Mouse (Mus musculus) C2C12 (cell line): ENCODE measurements around the gene Omg.

Source experiments
- CEBPB ChIP-seq: IDR thresholded peaks from one replicate; pipeline ENCODE4 v1.6.1; 2011; ENCODE audit warnings: low read depth, mild to moderate bottlenecking, control low read depth, moderate library complexity
- CTCF ChIP-seq: IDR thresholded peaks from one replicate; pipeline ENCODE4 v1.5.1; 2011; ENCODE audit not compliant: control insufficient read depth, insufficient read depth, insufficient read length
- FOSL1 ChIP-seq: IDR thresholded peaks from one replicate; pipeline ENCODE4 v1.8.0; 2011; ENCODE audit warnings: mild to moderate bottlenecking, low read length; ENCODE audit not compliant: poor library complexity, insufficient read depth, severe bottlenecking
- MAX ChIP-seq: IDR thresholded peaks from one replicate; pipeline ENCODE4 v1.6.1; 2011; ENCODE audit warnings: mild to moderate bottlenecking, control low read depth
- MYOG ChIP-seq: IDR thresholded peaks from one replicate; pipeline ENCODE4 v1.6.1; 2011; ENCODE audit not compliant: control insufficient read depth, insufficient read length; ENCODE audit errors: extremely low read depth

- no peak for TF ChIP-seq CTCF
- no peak for TF ChIP-seq FOSL1
- TF ChIP-seq MAX = peak; percentile 14
- no peak for TF ChIP-seq CEBPB
- TF ChIP-seq MYOG = no peak
Measured at GRCm38 (mm10) chr11:79533950-79534690, 30.2 kb upstream of the Omg start.
